Mouse (Mus musculus): ENCODE data around the gene Vsig2.

- no peak for TF ChIP-seq CTCF (conservative IDR thresholded peaks at IDR 0.05; ENCODE audit: insufficient read depth, insufficient read length, low read depth, low read length)
- no peak for TF ChIP-seq POLR2A (IDR thresholded peaks at IDR 0.05; ENCODE audit: low read depth, low read length)
These were observed 4.9 kb downstream of the Vsig2 start for GRCm38 (mm10) chr9:37543869-37544440.
